Mouse (Mus musculus): Measurements from ENCODE around the gene Prr29. TPM values are rescaled to one million over a fixed set of nuclear protein-coding genes. Genes with fewer than 3 reads are reported as not detected.

Prr29 gene
- polyA plus RNA-seq, 1 experiment from 2014 or later = not detected

DNA sequence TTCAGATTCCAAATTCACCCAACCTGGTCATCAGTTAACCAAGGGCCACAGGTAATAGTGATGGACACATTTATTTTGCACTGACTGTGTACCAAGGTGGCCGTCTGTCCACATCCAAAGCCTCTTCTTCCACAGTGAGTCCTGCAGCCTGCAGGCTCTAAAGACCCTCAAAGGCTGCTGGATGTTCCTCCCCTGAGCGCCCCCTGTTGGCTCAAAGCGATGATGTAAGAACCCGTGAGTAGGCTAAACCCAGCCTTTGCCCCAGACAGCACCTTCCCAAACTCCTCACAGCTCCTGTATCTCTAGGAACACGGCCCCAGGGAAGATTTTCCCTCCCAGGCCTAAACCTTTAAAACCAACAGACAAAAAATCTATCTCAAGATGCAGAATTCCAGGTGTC, 5.9 kb upstream of the Prr29 start:
- H3K27ac ChIP-seq = no peak overlapping the region
- H3K36me3 ChIP-seq = no peaks in the 10 kb centered on the region
- H3K27me3 ChIP-seq = no peaks in the 10 kb centered on the region
- ATAC-seq (ENCODE audit: insufficient number of reproducible peaks, insufficient read depth, low FRiP score, low TSS enrichment) = no peak
- H3K4me1 ChIP-seq = no peaks in the 10 kb centered on the region
- H3K9ac ChIP-seq = no peak overlapping the region
- no peak overlapping the region for H3K4me2 ChIP-seq (replicated peaks)
- H3K4me3 ChIP-seq = no peak overlapping the region
- H3K9me3 ChIP-seq = no peaks in the 10 kb centered on the region
- 18% methylated on average over 5 of the region's 5 CpGs for WGBS

DNA sequence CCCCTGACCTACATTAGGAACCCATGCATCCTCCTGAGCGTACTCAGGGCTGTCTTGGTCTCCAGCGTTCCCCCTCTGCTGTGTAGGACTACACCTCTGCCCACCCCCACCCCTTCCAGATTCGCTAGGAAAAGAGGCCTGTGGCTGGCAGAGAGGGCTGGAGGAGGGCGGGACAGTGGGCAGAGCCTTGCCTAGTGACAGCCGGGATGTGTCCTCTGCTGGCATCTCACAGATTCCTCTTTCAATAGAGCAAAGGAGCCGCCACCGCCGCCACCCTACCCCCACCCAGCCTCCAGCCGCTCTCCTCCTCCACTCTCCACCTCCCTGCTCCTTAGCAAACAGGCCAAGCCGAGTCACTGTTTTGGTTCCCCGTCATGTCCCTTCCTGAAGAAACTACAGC, 560 bp upstream of the Prr29 start:
- no peak overlapping the region for H3K4me3 ChIP-seq
- ATAC-seq (ENCODE audit: insufficient number of reproducible peaks, insufficient read depth, low FRiP score, low TSS enrichment) = no peak; the same call in 1 of the 2 replicates
- H3K4me2 ChIP-seq (replicated peaks) = no peak overlapping the region
- no peaks in the 10 kb centered on the region for H3K9me3 ChIP-seq
- H3K27me3 ChIP-seq = no peaks in the 10 kb centered on the region
- H3K36me3 ChIP-seq = no peaks in the 10 kb centered on the region
- H3K4me1 ChIP-seq = 0 out of 2 replicates have a peak, but pooled peaks cover 5% of the 10 kb centered on the region
- 9% methylated on average over 11 of the region's 11 CpGs for WGBS
- H3K9ac ChIP-seq = no peak overlapping the region
- H3K27ac ChIP-seq = no peak overlapping the region

DNA sequence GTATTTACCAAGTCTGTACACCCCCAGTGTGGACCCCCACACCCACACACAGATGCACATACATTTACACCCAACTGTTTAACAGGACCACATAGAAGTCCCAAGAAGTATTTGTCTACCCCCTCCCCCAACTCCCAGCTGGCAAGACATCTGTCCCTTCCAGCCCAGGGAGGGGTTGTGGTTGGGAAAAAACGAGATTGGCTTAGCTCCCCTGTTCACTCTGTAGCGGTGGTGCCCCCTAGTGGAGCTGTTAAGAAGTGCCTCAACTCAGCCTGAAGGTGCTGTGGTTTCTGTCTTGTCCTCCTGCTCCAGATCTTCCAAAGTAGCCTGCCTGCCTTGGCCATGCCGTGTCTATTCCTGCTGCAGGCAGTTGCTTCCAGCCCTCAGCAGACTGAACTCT, 1.0 kb downstream of the Prr29 start:
- H3K27ac ChIP-seq = no peak overlapping the region
- 10% methylated on average over 3 of the region's 3 CpGs for WGBS
- 0 out of 2 replicates have a peak, but pooled peaks cover 5% of the 10 kb centered on the region for H3K4me1 ChIP-seq
- no peak for ATAC-seq (ENCODE audit: insufficient number of reproducible peaks, insufficient read depth, low FRiP score, low TSS enrichment)
- H3K9me3 ChIP-seq = no peaks in the 10 kb centered on the region
- H3K9ac ChIP-seq = no peak overlapping the region
- H3K36me3 ChIP-seq = no peaks in the 10 kb centered on the region
- no peak overlapping the region for H3K4me2 ChIP-seq (replicated peaks)
- H3K4me3 ChIP-seq = no peak overlapping the region
- H3K27me3 ChIP-seq = no peaks in the 10 kb centered on the region

DNA sequence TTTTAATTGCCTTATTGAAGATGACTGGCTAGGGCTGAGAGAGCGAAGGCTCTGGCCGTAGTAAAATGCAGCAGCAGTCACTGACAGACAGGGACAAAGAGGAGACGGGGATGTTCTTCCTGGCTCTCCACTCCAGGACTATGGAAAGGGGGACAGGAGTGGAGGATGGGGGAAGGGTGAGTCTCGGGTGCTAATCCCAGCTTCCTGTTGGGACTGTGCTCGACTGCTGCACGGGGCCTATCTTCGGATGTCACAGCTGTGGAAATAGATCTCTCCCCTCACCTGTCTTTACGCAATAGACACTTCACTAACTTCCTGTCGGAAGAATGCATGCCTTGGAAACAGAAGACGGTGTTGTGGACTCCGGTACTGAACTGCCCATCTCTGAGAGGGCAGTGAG, 8.7 kb downstream of the Prr29 start:
- no peaks in the 10 kb centered on the region for H3K36me3 ChIP-seq
- ATAC-seq (ENCODE audit: insufficient number of reproducible peaks, insufficient read depth, low FRiP score, low TSS enrichment) = no peak
- WGBS = 39% methylated on average over 11 of the region's 11 CpGs
- no peaks in the 10 kb centered on the region for H3K9me3 ChIP-seq
- H3K27ac ChIP-seq = 0 out of 2 replicates have a peak overlapping the region, but pooled peaks have one; percentile 46
- peaks cover 12% of the 10 kb centered on the region; the same call in 1 of the 2 replicates for H3K4me1 ChIP-seq
- no peak overlapping the region for H3K9ac ChIP-seq
- no peak overlapping the region for H3K4me2 ChIP-seq (replicated peaks)
- no peaks in the 10 kb centered on the region for H3K27me3 ChIP-seq
- no peak overlapping the region for H3K4me3 ChIP-seq

DNA sequence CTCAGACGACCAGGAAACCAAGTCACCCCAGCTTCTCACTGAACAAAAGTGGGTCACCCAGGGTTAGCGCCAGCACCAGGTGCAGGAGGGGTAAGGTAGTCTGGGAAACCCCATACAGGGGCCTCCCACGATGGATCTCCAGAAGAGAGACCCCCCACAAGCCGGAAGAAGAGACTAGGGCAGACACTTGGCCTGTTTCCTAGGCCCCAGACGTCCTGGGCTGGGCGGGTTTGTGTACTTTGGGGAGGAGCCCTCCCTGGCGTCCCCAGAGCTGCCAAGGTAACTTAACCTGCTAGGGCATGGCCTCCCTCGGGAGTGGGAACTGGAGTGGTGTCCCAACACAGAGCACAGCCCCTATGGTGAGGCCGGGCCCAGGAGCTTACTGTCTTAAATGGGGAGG, 9.3 kb downstream of the Prr29 start:
- no peaks in the 10 kb centered on the region for H3K9me3 ChIP-seq
- H3K36me3 ChIP-seq = no peaks in the 10 kb centered on the region
- H3K4me1 ChIP-seq = peaks cover 12% of the 10 kb centered on the region; the same call in 1 of the 2 replicates
- ATAC-seq (ENCODE audit: insufficient number of reproducible peaks, insufficient read depth, low FRiP score, low TSS enrichment) = no peak
- 0 out of 2 replicates have a peak overlapping the region, but pooled peaks have one; percentile 46 for H3K27ac ChIP-seq
- H3K4me2 ChIP-seq (replicated peaks) = no peak overlapping the region
- no peak overlapping the region for H3K9ac ChIP-seq
- no peaks in the 10 kb centered on the region for H3K27me3 ChIP-seq
- H3K4me3 ChIP-seq = no peak overlapping the region
- 46% methylated on average over 9 of the region's 9 CpGs for WGBS

DNA sequence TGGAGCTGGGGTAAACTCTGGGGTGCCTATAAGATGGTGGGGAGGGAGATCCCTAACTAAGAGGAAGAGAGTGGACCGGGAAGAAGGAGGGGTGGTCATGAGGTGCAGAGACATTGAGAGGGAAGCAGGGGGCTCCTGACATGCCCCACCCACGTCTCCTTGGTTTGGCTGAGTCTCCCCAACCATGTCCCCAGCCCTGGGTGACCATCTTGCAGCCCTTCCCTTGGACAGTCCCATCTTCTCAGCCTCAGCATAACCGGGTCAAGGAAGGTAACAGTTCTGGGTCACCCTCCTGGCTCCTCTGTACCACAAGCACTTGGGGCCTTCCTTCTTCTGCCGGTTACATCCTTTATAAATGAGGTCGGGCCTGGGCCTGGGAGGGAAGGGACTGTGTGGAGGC, 9.7 kb downstream of the Prr29 start:
- H3K4me1 ChIP-seq = peaks cover 12% of the 10 kb centered on the region; the same call in 1 of the 2 replicates
- H3K9me3 ChIP-seq = no peaks in the 10 kb centered on the region
- no peak for ATAC-seq (ENCODE audit: insufficient number of reproducible peaks, insufficient read depth, low FRiP score, low TSS enrichment)
- H3K4me3 ChIP-seq = no peak overlapping the region
- H3K27me3 ChIP-seq = no peaks in the 10 kb centered on the region
- no peaks in the 10 kb centered on the region for H3K36me3 ChIP-seq
- H3K4me2 ChIP-seq (replicated peaks) = no peak overlapping the region
- no peak overlapping the region for H3K27ac ChIP-seq
- WGBS = 72% methylated on average over 5 of the region's 5 CpGs
- no peak overlapping the region for H3K9ac ChIP-seq

DNA sequence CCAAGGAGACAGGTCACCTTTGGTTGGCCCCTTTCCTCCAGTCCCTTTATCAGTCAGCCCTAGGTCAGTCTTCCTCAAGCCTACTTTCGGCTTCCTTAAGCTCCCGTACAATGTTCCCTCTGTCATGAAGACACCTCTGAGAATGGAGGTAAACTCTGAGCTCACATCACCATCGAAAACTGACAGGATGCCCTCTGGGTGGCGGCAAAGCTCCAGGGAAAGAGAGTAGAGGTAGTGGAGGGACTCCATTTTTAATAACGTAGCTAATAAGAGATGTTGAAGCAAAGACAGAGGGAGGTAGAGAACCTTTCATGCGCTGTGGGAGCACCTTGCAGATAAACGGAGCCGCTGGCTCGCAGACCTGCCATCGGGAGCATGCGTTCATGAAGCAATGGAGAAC, 15.7 kb downstream of the Prr29 start:
- Histone ChIP-seq H3K27ac (no peak overlapping the region), H3K36me3 (no peaks in the 10 kb centered on the region), H3K4me3 (no peak overlapping the region), H3K9ac (no peak overlapping the region), H3K4me2 (replicated peaks) (no peak overlapping the region), H3K27me3 (no peaks in the 10 kb centered on the region), H3K9me3 (no peaks in the 10 kb centered on the region), H3K4me1 (peaks cover 12% of the 10 kb centered on the region; the same call in 1 of the 2 replicates)
- no peak for ATAC-seq (ENCODE audit: insufficient number of reproducible peaks, insufficient read depth, low FRiP score, low TSS enrichment)
- WGBS = 80% methylated on average over 11 of the region's 11 CpGs

DNA sequence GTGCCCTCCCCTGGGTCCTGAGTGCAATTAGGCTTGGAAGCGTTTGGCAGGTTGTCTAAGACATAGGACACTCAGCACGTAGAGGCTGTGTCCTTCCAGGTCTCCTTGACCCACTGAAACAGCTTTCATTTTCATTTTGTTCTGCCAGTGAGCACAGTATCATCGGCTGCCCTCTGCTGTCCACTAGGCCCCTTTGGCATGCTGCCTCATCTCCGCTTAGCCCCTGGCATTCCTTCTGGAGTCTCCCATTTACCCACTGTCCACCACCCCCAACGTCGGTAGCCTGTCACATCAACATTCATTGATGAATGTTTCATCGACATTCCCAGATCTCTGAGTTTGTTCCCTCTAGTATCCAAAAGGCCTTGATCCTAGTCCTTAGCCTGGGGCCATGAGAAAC, 16.6 kb downstream of the Prr29 start:
- Histone ChIP-seq H3K4me2 (replicated peaks) (no peak overlapping the region), H3K4me3 (0 out of 2 replicates have a peak overlapping the region, but pooled peaks have one; percentile 12), H3K9me3 (no peaks in the 10 kb centered on the region), H3K27me3 (no peaks in the 10 kb centered on the region), H3K9ac (no peak overlapping the region), H3K27ac (peak overlapping the region; percentile 30), H3K36me3 (no peaks in the 10 kb centered on the region), H3K4me1 (peaks cover 12% of the 10 kb centered on the region; the same call in 1 of the 2 replicates)
- no peak for ATAC-seq (ENCODE audit: insufficient number of reproducible peaks, insufficient read depth, low FRiP score, low TSS enrichment)
- WGBS = 86% methylated on average over 7 of the region's 7 CpGs

DNA sequence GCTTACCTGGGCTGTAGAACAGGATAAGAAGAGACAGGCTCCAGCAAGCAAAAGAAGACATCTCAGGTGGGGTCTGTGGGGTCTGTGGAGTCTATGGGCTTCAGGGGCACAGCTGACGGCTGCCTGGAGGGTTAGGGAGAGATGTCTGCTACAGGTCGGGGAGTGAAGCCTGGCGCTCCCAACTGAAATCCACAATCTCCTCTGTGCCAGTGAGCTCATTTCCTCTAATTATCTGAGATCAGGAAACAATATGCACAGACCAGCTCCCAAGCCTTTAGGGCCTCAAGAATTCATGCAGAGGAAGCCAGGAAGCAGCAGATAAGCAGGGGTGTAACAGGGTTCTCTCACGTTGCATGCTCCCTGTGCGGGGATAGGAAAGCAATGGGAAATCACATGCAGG, 17.2 kb downstream of the Prr29 start:
- H3K27ac ChIP-seq = peak overlapping the region; percentile 60; the same call in 1 of the 2 replicates

DNA sequence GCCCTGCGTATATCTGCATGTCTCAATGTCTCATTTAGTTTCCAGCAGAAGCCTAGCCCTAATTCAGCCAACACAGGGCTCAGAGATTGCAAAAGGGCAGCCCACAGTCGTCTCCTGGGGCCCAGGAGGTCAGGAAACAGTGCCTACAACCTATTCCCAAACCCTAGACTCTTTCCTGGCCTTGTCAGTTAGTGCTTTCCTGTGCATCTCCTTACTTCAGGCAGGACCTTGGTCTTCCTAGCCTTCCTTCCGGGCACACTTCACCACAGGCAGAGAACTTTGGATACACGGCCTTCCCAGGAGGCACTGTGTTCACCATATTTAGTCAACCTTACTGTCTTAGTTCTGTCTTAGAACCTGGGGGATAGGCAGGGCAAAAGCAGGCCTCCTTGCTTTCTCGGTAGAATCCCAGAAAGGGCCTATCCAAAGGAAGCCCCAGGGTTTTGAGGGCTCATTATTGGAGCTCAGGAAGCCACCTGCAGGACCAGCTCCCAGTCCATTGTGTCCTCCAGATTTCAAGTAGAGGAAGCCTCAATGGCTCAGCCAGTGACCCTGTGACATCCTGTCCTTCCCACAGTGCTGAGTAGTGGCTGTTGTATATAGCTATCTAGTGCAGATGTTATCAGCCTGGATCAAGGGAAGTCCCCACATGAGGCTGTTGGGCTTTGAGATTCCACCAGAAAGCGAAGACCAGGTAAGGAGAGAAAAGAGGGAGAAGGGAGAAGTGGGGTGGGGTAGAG, 17.9 kb downstream of the Prr29 start:
- 74% methylated on average over 6 of the region's 6 CpGs for WGBS
- Histone ChIP-seq H3K4me3 (no peak overlapping the region), H3K4me2 (replicated peaks) (no peak overlapping the region), H3K9ac (no peak overlapping the region), H3K27me3 (no peaks in the 10 kb centered on the region), H3K9me3 (no peaks in the 10 kb centered on the region), H3K27ac (peak overlapping the region; percentile 60; the same call in 1 of the 2 replicates), H3K36me3 (no peaks in the 10 kb centered on the region), H3K4me1 (peaks cover 12% of the 10 kb centered on the region; the same call in 1 of the 2 replicates)
- ATAC-seq (ENCODE audit: insufficient number of reproducible peaks, insufficient read depth, low FRiP score, low TSS enrichment) = no peak

More for the DNA sequence above, 17.2 kb downstream of the Prr29 start:
- Histone ChIP-seq H3K36me3 (no peaks in the 10 kb centered on the region), H3K4me1 (peaks cover 12% of the 10 kb centered on the region; the same call in 1 of the 2 replicates), H3K9me3 (no peaks in the 10 kb centered on the region), H3K9ac (no peak overlapping the region), H3K4me3 (no peak overlapping the region), H3K4me2 (replicated peaks) (no peak overlapping the region), H3K27me3 (no peaks in the 10 kb centered on the region)
- ATAC-seq (ENCODE audit: insufficient number of reproducible peaks, insufficient read depth, low FRiP score, low TSS enrichment) = no peak
- 43% methylated on average over 5 of the region's 5 CpGs for WGBS

DNA sequence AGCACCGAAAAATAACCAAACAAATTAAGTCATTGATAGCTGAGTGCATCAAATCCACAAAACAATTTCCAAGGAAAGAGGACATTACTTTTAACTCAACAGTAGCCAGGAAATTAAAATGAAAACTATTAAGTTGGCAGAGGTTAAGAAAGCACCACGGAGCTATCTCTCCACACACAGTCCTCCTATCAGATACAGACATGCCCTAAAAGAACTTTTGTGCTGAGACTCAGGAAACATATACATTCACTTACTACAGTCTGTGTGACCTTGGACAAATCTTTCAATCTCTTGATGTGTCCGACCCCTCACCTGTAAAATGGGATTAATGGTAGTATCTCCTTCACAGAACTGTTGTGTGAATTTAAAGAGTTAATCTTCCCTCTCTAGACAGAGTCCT, 21.1 kb downstream of the Prr29 start:
- no peaks in the 10 kb centered on the region for H3K36me3 ChIP-seq
- H3K9ac ChIP-seq = no peak overlapping the region
- no peak overlapping the region for H3K4me3 ChIP-seq
- 86% methylated on average over 3 of the region's 3 CpGs for WGBS
- peaks cover 19% of the 10 kb centered on the region; the same call in 1 of the 2 replicates for H3K4me1 ChIP-seq
- ATAC-seq (ENCODE audit: insufficient number of reproducible peaks, insufficient read depth, low FRiP score, low TSS enrichment) = no peak
- H3K27me3 ChIP-seq = no peaks in the 10 kb centered on the region
- no peak overlapping the region for H3K4me2 ChIP-seq (replicated peaks)
- no peaks in the 10 kb centered on the region for H3K9me3 ChIP-seq
- H3K27ac ChIP-seq = no peak overlapping the region

DNA sequence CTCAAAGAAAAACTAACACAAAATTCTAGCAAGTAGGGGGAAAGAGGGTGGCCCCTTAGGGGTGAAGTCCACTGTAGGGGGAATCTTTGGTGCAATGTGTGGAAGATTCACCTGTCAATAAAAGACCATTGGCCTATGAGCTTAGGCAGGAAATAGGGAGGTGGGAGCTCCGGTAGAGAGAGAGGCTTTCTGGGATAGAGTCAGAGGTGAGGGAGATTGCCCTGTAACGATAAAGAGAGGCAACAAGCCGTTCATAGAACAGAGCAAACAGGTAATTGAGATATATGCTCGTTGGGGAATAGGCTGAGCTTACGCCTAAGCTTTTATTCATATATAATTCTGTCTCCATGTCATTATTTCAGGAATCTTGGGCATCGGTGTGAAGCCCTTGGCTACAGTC, 21.7 kb downstream of the Prr29 start:
- Histone ChIP-seq H3K27me3 (no peaks in the 10 kb centered on the region), H3K9me3 (no peaks in the 10 kb centered on the region), H3K4me1 (peaks cover 18% of the 10 kb centered on the region; the same call in 1 of the 2 replicates), H3K4me2 (replicated peaks) (no peak overlapping the region), H3K9ac (no peak overlapping the region), H3K4me3 (no peak overlapping the region), H3K36me3 (no peaks in the 10 kb centered on the region), H3K27ac (no peak overlapping the region)
- ATAC-seq (ENCODE audit: insufficient number of reproducible peaks, insufficient read depth, low FRiP score, low TSS enrichment) = no peak
- whole genome bisulfite sequencing = 80% methylated on average over 6 of the region's 6 CpGs
